Mouse (Mus musculus): ENCODE measurements around the gene Wdr48. TPM values are rescaled to one million over a fixed set of nuclear protein-coding genes. Genes with fewer than 3 reads are reported as not detected.

The Wdr48 gene
- total RNA-seq, 2 experiments from 2014 or later, result 28.4 to 30.0 TPM

DNA sequence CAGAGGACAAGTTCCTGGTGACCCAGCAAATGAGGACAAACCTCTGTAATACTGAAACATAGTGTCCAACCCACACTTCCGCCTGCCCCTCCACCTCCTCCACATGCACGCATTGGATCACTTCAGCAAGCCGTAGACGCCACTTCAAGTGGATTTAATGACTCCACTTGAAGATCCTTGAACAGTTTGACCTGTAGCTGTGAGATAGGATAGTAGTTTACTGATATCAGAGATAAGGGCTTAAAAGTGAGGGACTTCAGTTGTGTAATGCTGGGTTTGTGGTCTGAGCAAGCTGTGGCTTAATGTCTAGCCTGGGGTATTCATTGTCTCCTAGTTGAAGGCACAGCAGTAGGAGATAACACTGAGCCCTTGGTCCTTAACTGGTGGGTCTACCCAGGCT is 28.8 kb downstream of the Wdr48 start:
- DNase-seq (ENCODE audit: low spot score in 2 of 2), result no peak

DNA sequence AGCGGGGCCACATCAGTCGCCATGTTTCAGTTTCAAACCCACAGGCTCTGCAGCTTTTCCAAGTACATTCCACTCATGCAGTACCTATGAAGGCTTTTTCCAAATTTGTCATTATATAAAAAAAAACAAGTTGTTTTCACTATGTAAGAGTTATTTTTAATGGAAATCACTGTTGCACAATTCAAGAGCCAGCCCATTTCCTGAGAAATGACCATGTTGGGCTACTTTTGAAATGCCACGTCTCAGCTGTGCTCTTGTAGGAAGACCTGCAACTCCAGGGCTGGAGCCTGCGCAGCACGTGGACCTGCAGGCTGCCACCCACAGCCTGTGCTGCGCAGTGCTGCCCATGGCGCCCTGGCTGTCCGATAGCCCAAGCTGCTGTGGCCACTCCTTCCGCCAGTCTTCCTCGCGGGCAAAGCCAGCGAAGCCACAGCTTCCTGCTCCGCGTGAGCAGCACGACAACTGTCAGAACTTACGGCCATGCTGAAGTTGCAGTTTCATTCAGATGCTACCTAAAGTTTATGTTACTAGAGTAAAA is 30.5 kb downstream of the Wdr48 start:
- DNase-seq (ENCODE audit: low spot score in 2 of 2), result no peak

DNA sequence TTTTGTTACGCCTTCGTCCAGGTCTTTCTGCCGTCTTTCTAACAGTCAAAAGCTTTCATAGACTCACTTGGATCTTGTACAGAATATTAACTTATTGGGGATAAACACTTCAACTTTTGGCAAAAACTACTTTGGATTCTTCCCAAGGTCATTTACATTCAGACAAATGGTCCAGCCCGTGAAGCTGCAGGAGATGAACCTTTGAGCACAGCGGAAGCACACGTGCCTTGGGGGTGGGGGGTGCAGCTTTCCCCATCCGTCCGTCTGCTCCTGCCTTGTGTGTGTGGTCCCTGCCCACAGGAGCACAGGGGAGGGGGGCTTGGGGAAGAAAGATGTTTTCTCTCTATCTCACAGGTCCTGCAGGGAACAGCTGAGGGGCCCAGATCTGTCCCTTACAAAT is 31.1 kb downstream of the Wdr48 start:
- DNase-seq (ENCODE audit: low spot score in 2 of 2), result no peak

DNA sequence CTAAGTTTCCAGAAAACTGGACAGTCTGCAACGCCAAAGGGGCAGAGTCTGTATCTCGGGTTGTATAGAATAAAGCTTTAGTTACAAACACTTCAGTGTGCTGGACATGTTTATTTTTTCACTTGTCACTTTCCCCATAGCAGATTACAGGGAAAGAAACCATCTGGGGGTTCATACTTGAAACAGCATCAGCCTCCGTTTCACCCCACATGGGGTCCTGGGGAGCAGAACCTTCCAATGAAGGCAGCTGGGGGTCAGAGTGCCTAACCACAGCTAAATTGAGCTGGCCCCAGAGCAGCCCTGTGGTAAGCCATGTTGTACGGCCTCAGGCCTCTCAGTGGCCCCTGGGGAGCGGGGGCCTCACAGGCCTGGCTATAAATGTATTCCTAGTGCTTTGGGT is 31.8 kb downstream of the Wdr48 start:
- DNase-seq (ENCODE audit: low spot score in 2 of 2), result no peak

DNA sequence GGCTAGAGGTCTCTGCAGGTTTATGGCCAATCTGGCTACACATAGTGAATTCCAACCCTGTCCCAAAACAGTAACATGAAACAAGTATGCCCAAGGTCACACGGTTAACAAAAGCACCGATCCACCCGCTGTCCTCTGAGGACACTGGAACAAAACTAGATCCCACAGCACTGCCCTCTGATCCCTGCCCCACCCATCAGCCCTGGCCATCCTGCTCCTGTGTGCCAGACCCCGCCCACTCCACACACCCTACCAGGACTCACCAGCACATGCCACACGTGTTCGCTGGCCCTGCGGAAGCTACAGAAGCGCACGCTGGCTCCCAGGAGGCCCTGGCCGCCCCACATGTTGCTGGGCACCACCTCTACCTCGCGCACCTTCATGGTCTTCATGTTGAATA is 37.7 kb downstream of the Wdr48 start:
- no peak for DNase-seq (ENCODE audit: low spot score in 2 of 2)

DNA sequence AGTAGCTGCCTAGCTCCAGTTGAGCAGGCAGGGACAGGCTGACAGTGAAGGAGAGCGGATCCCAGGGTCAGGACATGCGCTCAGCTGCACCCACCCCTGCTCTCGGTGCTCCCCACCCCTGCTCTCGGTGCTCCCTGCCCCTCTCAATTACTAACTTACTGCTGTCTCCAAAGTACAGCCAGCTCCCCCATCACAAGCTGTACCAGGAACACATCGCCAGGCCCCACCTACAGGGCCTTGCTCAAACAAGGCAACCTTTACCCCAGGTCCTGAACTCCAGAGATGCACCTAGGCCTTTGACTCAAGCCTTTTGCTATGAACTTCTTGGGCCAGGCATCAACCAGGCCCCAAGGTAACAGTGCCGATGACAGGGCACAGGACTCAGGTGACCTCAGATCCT is 39.0 kb downstream of the Wdr48 start:
- no peak for DNase-seq (ENCODE audit: low spot score in 2 of 2)

DNA sequence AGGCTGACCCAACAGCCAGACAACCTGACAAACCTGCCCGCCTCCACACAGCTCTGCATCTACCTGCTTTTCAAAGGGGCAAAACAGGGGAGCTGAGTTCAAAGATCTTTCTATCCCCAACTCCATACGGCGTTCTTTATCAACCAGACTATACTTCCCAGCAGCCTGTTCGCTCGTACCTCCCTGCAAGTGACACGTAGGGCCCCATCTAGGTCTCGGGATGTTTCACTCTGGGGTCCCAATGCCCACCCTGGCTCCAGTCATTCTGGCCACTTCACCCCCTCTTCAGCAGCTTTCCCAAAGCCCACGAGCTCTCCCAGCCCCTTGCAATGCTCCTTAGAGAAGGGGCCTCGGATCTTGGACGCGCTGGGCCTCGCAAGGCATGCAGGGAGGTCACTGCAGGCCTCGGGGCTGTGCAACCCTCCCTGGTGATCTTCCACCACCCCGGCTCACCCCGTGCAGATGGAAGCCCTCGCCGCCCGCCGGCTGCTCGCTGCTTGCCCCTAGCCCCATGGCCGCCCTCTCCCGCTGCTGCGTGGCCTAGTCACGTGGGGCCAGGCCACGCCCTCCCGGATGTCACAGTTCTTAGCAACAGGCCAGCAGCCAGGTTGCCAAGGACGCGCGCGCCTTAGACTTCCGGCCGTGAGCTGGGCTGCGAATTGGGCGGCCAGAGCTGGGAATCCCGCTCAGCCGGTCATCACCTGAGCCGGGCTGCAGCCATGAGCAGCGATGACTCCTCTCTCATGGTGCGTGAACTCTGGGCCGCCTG is 42.5 kb downstream of the Wdr48 start, which contains the start of the genes Gorasp1 and Ttc21a:
Gene Gorasp1 (minus strand): TSS at position 561 of the 769 bp plus-strand sequence.
Gene Ttc21a (plus strand): TSS at position 602 of the 769 bp plus-strand sequence.
- DNase-seq (ENCODE audit: low spot score in 2 of 2), result peak; percentile 95 to 96

DNA sequence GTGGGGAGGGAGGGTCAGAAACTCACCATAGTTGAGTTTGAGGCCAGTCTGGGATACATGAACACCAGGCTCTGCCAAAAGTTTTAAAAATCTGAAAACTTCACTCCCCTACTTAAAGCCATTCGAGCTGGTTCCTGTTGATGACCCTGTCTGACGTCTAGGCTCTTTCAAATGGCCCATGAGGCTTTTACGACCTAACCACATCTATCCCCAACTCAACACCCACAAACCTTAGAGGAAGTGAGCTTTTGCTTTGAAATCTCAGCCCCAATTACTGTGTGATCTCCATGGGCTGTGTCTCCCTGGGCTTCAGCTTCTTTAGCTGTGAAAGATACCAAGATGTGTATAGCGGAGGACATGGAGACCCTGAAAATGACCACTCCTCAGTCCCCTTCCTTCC is 43.8 kb downstream of the Wdr48 start:
- DNase-seq (ENCODE audit: low spot score in 2 of 2), result no peak

DNA sequence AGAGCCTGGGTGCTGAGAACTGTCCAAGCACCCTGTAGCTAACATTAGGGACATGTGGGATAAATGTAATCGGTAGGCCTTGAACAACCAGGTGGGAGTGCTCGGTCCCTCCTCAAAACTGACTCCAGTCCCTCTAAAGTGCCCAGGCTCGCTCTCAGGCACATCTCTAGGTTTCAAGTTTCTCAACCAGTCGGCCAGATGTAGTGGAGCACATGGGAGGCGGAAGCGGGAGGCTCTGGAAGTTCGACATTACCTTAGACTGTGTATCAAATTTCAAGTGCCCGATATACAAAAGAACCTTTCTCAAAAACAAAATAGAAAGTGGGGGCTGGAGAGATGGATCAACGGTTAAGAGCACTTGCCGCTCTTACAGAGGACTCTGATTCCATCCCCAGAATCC is 45.0 kb downstream of the Wdr48 start:
- no peak for DNase-seq (ENCODE audit: low spot score in 2 of 2)

DNA sequence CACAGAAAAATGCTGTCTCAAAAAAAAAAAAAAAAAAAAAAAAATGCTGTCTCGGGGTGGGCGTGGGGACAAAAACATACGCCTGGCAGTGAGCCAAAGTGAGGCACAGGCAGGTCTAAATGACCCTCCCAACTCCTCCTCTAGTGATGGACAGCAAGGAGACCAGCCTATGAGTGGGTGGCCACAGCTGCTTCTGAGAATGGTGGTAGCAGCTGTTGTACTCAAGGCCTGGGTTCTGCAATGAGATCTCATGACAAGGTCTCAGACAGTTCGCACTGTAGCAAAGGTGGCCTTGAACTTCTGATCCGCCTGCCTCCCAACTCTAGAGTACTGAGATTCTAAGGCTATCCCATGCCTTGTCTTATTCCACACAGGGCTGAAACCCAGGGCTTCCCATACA is 46.7 kb downstream of the Wdr48 start:
- no peak for DNase-seq (ENCODE audit: low spot score in 2 of 2)

DNA sequence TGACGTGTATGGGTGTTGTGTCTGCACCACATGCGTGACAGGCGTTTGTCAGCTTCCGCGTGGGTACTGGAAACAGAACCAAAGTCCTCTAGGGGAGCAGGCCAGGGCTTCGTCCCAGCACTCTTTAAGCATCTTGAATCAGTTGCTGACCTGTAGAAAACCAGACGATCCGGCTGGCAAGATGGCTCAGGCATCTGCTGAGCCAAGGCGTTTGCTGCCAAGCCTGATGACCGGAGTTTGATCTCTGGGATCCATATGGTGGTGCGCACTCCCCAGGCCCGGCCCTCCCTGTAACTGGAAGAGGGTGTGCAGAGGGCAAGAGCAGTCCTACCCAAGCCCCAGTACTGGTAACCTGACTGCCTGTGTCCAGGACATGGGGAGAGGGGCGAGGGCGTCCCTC is 47.2 kb downstream of the Wdr48 start:
- DNase-seq (ENCODE audit: low spot score in 2 of 2), result no peak

DNA sequence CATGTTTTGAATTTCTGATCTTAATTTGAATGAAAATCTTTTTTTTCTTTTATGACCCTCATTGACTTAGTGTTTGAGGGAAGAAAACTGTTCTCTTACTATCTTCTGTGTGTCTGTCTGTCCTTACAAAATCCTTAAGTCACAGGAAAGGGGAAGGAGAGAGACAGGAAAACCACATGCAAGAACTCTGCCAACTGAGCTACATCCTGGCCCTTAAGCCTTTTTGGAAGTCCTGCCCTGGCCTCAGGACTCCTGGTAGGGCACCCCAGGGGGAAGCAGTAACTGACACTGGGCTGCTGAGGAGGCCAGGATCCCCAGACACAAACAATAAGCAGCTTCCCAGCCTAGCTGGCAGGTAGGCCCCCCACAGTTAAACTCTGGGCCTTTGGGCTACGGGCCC is 48.6 kb downstream of the Wdr48 start:
- no peak for DNase-seq (ENCODE audit: low spot score in 2 of 2)

DNA sequence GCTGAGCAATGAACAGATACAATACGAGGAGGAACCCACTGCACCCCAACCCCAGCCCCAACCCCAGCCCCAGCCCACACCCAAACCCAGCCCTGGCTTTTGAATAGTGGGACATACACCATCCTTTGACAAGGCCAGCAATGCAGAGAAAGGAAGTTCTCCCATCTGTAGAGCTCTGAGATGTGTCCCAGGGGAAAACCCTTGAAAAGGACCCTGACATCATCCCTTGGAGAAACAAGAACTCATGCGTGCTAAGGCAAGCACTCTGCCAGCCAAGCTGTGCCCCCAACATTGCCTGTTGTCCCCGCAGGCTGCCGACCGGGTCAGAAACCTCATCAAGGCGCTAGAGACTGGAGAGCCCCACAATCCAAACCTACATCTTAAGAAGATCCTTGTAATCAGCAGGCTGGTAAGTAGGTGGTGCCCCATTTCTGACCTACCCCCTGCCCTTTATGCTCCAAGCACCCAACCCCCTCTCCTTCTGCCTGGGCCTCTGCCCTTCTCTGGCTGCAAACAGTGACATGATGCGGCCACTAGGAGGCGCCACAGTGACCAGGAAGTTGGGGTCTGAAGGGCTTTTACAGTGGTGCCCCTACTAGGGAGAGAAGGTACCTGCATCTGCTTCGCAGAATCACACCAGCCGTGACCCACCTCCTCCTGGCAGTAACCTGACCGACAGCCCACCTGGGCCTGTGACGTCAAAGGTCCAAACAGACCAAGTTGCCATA is 50.7 kb downstream of the Wdr48 start:
- no peak for DNase-seq (ENCODE audit: low spot score in 2 of 2)

DNA sequence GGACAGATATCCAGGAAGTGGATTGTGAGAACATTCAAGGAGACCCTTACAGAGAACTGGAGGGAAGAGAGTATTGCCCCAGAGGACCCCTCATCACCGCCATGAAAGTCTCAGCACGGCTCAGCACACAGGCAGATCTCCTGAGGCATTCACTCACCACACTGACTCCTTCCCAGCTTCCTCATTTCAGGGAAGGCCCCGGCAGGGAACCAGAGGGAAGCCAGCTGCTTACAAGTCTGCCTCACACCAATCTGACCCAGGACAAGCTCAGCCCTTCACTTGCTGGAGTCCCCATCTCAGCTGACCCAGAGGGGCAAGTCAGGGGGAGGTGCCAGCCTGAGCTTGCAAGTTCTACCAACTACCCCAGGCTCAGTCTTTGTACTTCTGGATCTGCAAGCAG is 54.1 kb downstream of the Wdr48 start:
- no peak for DNase-seq (ENCODE audit: low spot score in 2 of 2)

DNA sequence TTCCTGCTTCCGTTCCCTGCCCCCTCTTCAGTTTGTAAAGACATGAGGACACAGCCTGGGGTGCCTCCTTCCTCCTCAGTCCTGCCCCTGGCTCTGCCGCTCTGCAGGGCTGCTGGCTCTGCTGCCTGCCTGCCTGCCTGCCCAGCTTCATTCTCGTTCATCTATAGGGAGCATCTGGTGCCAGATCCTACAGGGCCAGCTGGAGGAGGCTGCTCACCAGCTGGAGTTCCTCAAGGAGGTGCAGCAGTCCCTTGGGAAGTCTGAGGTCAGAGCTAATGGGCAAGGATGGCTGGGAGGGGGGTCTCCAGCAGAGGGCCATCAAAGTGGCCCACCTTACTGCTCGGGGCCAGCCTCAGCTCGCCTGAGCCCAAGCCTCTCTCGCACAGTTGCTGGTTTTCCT is 55.8 kb downstream of the Wdr48 start:
- DNase-seq (ENCODE audit: low spot score in 2 of 2), result no peak

DNA sequence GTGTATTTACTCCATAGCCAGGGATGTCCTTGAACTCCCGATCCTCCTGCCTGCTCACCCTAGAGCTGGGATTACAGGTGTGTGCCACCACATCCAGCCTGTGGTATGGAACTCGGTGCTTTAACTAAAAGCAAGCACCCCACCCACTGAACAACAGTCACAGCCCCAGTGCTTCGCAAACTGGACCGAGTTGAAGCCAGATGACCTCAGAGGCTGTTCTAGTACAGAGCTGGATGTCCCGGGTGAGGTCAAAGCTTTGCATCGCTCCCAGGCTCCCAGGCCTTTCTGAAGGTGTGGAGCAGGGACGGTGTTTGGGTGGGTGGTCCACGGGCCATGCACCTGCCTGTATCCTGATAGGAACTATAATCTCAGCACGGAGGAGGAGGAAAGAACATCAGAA is 56.7 kb downstream of the Wdr48 start:
- no peak for DNase-seq (ENCODE audit: low spot score in 2 of 2)

DNA sequence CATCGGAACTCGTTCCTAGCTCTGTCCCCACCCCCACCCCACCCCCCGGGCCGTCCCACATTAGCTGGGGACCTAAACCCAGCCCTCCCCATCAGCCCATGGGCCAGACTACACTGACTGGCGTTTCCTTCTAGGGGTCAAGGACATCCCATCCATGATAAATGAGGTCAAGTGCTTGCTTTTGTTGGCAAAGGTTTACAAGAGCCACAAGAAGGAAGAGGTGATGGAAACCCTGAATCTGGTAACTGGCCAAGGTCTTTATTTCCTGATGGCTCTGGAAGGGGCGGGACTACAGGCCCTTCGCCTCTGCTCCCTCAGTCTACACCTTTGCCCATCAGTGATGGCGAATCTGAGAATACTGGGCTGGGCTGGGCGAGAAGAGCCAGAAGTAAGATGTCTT is 64.2 kb downstream of the Wdr48 start:
- DNase-seq (ENCODE audit: low spot score in 2 of 2), result no peak

DNA sequence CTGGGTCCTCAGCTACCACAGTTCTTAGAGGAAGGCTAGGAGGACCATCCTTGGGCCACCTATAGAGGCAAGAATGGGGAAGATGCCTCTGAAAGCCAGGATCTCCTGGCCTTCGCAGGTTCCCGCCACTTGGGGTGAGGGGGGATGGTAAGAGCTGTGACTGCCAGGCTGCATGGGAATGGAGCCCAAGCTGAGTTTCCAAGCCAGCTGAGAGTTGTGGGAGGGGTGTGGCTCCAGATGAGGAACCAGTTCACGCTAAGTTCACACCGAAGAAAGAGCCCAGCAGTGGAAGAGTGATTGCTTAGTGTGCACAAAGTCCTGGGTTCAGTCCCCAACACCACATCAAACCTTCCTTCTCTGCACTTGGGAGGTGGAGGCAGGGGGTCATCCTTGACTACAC is 67.5 kb downstream of the Wdr48 start:
- DNase-seq (ENCODE audit: low spot score in 2 of 2), result no peak

DNA sequence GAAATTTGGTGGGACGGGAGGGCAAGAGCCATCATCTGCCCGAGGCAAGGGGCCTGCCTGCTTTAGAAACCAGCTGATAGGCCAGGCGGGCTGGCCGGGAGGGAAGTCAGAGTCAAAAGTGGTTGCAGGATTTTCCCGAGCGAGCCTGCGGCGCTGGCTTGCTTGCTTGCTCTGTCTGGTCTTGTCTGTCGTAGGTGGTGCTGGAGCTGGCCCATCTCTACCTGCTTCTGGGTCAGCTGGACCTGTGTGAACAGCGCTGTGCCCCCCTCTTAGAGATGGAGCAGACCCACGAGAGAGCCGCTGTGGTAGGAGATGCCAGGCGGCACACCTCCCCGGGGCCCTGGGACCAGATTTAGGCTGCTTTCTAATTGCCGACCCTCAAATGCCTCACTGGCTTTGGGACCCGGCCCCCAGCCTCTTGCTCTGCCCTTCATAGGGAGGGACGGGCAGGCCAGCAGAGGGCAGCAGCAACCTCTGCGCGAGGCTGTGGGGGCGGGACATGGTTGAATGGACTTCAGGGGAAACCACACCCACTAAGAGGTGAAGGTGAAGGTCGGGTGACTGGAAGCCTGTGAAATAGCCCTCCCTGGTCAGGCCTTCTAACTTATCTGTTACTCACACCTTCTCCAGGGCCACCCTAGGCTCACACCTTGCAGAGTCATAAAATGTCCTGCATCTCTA is 68.4 kb downstream of the Wdr48 start:
- peak in 1 of 2 experiments; percentile 54 for DNase-seq (ENCODE audit: low spot score in 2 of 2)

DNA sequence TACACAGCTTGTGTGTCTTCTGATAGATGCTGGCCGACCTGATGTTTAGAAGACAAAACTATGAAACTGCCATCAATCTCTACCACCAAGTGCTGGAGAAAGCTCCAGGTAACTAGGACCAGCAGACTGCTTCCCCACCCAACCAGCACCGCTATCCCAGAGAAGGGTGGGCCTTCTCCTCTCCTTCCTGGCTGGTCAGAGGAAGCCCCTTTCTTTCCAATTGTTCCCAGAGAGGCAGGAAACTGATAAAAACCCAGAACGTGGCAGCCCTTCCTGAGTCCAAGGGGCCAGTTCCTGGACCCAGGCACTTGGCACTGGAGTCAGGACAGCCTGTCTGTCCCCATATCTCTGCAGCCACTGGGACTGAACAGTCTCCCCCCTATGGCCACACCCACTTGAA is 69.5 kb downstream of the Wdr48 start:
- DNase-seq (ENCODE audit: low spot score in 2 of 2), result no peak

DNA sequence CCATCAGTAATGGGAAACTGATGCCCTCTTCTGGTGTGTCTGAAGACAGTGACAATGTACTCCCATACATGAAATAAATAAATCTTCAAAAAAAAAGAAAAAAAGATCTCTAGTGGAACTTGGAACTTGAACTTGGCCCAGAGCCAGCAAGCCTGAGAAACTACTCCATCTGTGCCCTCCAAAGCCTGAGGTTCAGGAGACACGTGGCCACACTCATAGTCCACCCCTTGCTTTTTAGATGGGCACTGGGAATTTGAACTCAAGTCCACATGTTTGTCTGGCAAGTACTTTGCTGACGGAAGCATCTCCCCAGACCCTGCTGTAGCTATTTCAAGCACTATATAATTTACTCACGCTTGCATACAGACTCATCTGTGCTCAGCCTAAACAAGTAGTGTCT is 70.5 kb downstream of the Wdr48 start:
- no peak for DNase-seq (ENCODE audit: low spot score in 2 of 2)

Data from gastrocnemius, postnatal 4 days (tissue).